In the genomic region with DNA sequence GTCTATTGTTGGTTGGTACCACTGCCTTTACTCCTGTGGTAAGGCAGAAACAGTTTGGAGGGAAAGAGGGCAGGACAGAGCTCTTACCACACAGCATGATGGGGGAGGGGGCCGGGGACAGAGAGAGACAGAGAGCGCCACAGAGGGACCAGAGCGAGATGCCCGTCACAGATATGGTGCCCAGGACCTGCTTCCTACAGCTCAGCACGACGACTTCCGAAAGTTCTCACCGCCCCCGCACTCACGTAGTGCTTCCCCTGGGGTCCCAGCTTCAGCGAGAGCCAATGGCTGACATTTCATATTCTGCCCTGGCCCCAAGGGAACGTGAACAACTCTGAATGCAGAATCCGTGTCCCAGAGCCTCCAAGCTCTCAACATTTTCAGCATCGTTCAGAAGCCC, we compare ENCODE assay signal across 10 mouse cellular contexts.
DNase-seq lines count a peak whose midpoint lies in the region; ATAC-seq and TF ChIP-seq lines count a peak whose summit lies in the region.
"Had no signal": no experiment of that assay in that cellular context is flagged by ENCODE, and none has a peak within 500 bp of the region (broad histone marks: within the 10 kb centered on the region; RNA-seq: fewer than 3 reads in every experiment).

No protein-coding gene starts in this region.

- H3K9ac ChIP-seq in heart, embryonic 12.5 days, result peak overlapping the region; percentile 56
- no peak overlapping the region for H3K9ac ChIP-seq in hindbrain, embryonic 14.5 days
- H3K9ac ChIP-seq in midbrain, postnatal 0 days (replicated peaks; ENCODE audit: low read length, poor library complexity, severe bottlenecking), result no peak overlapping the region

- WGBS in heart, embryonic 12.5 days, result 23% methylated on average over 14 of the region's 14 CpGs
- WGBS in hindbrain, embryonic 14.5 days, result 36% methylated on average over 14 of the region's 14 CpGs
- 41% methylated on average over 14 of the region's 14 CpGs for WGBS in midbrain, postnatal 0 days

- no peaks in the 10 kb centered on the region for H3K9me3 ChIP-seq in heart, embryonic 12.5 days (replicated peaks)
- H3K9me3 ChIP-seq in E14TG2a.4 (ENCODE audit: low read length), result no peaks in the 10 kb centered on the region
- H3K9me3 ChIP-seq in hindbrain, embryonic 14.5 days (ENCODE audit: control insufficient read depth, low read length), result no peaks in the 10 kb centered on the region
- no peaks in the 10 kb centered on the region for H3K9me3 ChIP-seq in midbrain, postnatal 0 days (ENCODE audit: low read length)

- H3K4me1 ChIP-seq in heart, embryonic 12.5 days (replicated peaks), result peaks cover 27% of the 10 kb centered on the region
- H3K4me1 ChIP-seq in E14TG2a.4 (replicated peaks; ENCODE audit: low read depth, low read length), result peaks cover 27% of the 10 kb centered on the region
- H3K4me1 ChIP-seq in hindbrain, embryonic 14.5 days (replicated peaks; ENCODE audit: control insufficient read depth, insufficient read depth, low read length), result no peaks in the 10 kb centered on the region
- H3K4me1 ChIP-seq in midbrain, postnatal 0 days (ENCODE audit: insufficient read depth, low read length), result no peaks in the 10 kb centered on the region

- peak overlapping the region; percentile 70 for H3K4me2 ChIP-seq in heart, embryonic 12.5 days
- H3K4me2 ChIP-seq in hindbrain, embryonic 14.5 days (replicated peaks), result peak overlapping the region; percentile 36
- H3K4me2 ChIP-seq in midbrain, postnatal 0 days (ENCODE audit: low read depth, low read length, poor library complexity, severe bottlenecking), result peak overlapping the region; percentile 26

- H3K36me3 ChIP-seq in heart, embryonic 12.5 days, result no peaks in the 10 kb centered on the region
- no peaks in the 10 kb centered on the region for H3K36me3 ChIP-seq in E14TG2a.4 (ENCODE audit: insufficient read depth, low read length)
- no peaks in the 10 kb centered on the region for H3K36me3 ChIP-seq in hindbrain, embryonic 14.5 days (replicated peaks; ENCODE audit: control insufficient read depth, insufficient read depth)
- H3K36me3 ChIP-seq in midbrain, postnatal 0 days (ENCODE audit: insufficient read depth, low read length), result no peaks in the 10 kb centered on the region
- H3K36me3 ChIP-seq: G1E had no signal

- no peak overlapping the region for H3K27ac ChIP-seq in heart, embryonic 12.5 days (ENCODE audit: poor library complexity, severe bottlenecking)
- H3K27ac ChIP-seq in hindbrain, embryonic 14.5 days, result no peak overlapping the region
- no peak overlapping the region for H3K27ac ChIP-seq in midbrain, postnatal 0 days (ENCODE audit: low read depth, low read length)

- H3K4me3 ChIP-seq in heart, embryonic 12.5 days, result peak overlapping the region; percentile 39
- H3K4me3 ChIP-seq in E14TG2a.4 (replicated peaks; ENCODE audit: low read length), result 0 out of 2 replicates have a peak overlapping the region, but pooled peaks have one; percentile 13
- no peak overlapping the region for H3K4me3 ChIP-seq in hindbrain, embryonic 14.5 days (replicated peaks; ENCODE audit: low read length)
- H3K4me3 ChIP-seq in midbrain, postnatal 0 days (ENCODE audit: low read depth, low read length), result no peak overlapping the region
- H3K4me3 ChIP-seq: myocyte had no signal

- DNase-seq in heart, adult 9 months (ENCODE audit: low spot score in 2 of 2), result no peak
- DNase-seq in hindbrain, embryonic 14.5 days (ENCODE audit: low spot score), result no peak
- DNase-seq in midbrain, postnatal 0 days (ENCODE audit: low spot score), result no peak
- no peak for DNase-seq in yolk sac, embryonic 10.5 days (ENCODE audit: low spot score)
- no peak for DNase-seq in adrenal gland, adult 2 months
- DNase-seq in c-Kit-positive CD71-positive TER-119-positive erythroid progenitor cells, embryonic 14.5 days (ENCODE audit: low spot score), result no peak

- TF ChIP-seq CTCF in E14TG2a.4 (conservative IDR thresholded peaks at IDR 0.05; ENCODE audit: low read length), result no peak
- TF ChIP-seq CTCF in midbrain, postnatal 0 days (IDR thresholded peaks at IDR 0.05), result no peak

- no peak for ATAC-seq in heart, embryonic 12.5 days (ENCODE audit: insufficient number of reproducible peaks, low FRiP score)
- ATAC-seq in hindbrain, embryonic 14.5 days (ENCODE audit: low FRiP score), result no peak; the same call in 1 of the 2 replicates
- no peak for ATAC-seq in midbrain, postnatal 0 days (ENCODE audit: low FRiP score)

- H3K27me3 ChIP-seq in heart, embryonic 12.5 days (replicated peaks), result no peaks in the 10 kb centered on the region
- peaks cover 15% of the 10 kb centered on the region for H3K27me3 ChIP-seq in E14TG2a.4 (ENCODE audit: insufficient read depth, low read length)
- H3K27me3 ChIP-seq in hindbrain, embryonic 14.5 days (ENCODE audit: control insufficient read depth, insufficient read depth, low read length), result no peaks in the 10 kb centered on the region
- no peaks in the 10 kb centered on the region for H3K27me3 ChIP-seq in midbrain, postnatal 0 days (ENCODE audit: insufficient read depth, low read length)

Comparison
In these comparisons a context has a peak if more than half of its experiments do, and no peak if none do; other contexts are left out.
1. H3K4me3 ChIP-seq: peak in heart, embryonic 12.5 days (single experiment) and E14TG2a.4 (single experiment); none in hindbrain, embryonic 14.5 days (single experiment) and midbrain, postnatal 0 days (single experiment).
2. Peak in every context shown above with its lines, with median percentiles within 50 percentile points of each other: H3K4me2 ChIP-seq.